Mouse (Mus musculus): ENCODE measurements around the gene Wap. TPM values are rescaled to one million over a fixed set of nuclear protein-coding genes. Genes with fewer than 3 reads are reported as not detected.
A peak's percentile ranks its signal among the peaks of the same experiment; 100 is the strongest.
"Not testable (repeated sequence)": the region's sequence is repeated elsewhere in the genome, so short reads cannot be mapped to it uniquely, and the experiment has no call there.

Wap gene
- polyA plus RNA-seq, 1 experiment from 2014 or later, result 2.6 TPM

DNA sequence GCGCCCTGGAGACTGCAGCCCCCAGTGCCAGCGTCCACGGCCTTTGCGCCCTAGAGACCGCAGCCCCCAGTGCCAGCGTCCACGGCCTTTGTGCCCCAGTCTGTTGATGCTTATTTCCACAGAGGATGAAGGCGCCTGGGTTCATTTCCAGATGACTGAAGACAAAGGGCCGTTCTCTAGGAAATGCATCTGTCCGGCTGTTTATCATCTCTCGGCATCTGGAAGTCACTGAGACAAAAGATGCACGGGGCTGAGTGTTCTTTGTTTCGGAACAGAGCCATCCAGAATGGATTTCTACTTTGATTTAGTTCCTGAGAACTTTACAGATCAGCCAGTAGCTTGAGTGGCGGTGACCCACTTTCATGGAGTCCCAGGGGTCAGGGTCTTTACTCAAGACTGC lies 22.8 kb upstream of the Wap start:
- Histone ChIP-seq H3K4me1 (replicated peaks; ENCODE audit: control insufficient read depth, insufficient read depth) (no peaks in the 10 kb centered on the region), H3K36me3 (ENCODE audit: control insufficient read depth, insufficient read depth, low read length) (no peaks in the 10 kb centered on the region), H3K9ac (ENCODE audit: low read length) (no peak overlapping the region), H3K4me2 (replicated peaks; ENCODE audit: low read depth) (no peak overlapping the region), H3K9me3 (ENCODE audit: control insufficient read depth, low read length) (no peaks in the 10 kb centered on the region), H3K4me3 (ENCODE audit: low read depth, low read length) (no peak overlapping the region), H3K27ac (replicated peaks) (no peak overlapping the region), H3K27me3 (ENCODE audit: control insufficient read depth, insufficient read depth, low read length) (no peaks in the 10 kb centered on the region)
- DNase-seq (ENCODE audit: low spot score) (no peak), ATAC-seq (ENCODE audit: low FRiP score, low TSS enrichment) (no peak)
- 72% methylated on average over 14 of the region's 14 CpGs for WGBS
- TF ChIP-seq EP300 (optimal IDR thresholded peaks at IDR 0.05) (no peak), CTCF (IDR thresholded peaks at IDR 0.05; ENCODE audit: low read depth) (no peak)

DNA sequence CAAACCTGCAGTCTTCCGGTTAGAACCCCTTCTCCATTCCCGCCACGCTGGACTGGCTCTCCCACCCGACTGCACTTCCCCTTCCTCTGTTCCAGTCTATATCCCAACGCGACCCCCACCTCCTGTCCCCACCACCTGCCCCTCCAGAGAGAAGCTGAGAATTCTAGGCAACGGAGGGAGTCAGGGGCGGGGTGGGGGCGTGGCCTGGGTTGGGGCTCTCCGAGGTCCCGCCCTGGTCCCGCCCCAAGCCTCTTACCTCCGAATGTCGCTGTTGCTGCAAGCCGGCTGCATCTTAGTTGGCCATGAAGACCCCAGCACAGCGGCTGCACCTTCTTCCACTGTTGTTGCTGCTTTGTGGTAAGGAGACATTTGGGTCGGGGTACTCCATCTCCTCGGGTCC lies 19.8 kb upstream of the Wap start, which contains the start of gene Ramp3:
Gene Ramp3, plus strand, starts transcription at position 251 of the 400 bp plus-strand sequence.
- Histone ChIP-seq H3K9me3 (ENCODE audit: control insufficient read depth, low read length) (no peaks in the 10 kb centered on the region), H3K27ac (replicated peaks) (no peak within 1 kb of the TSS), H3K4me1 (replicated peaks; ENCODE audit: control insufficient read depth, insufficient read depth) (no peaks in the 10 kb centered on the region), H3K27me3 (ENCODE audit: control insufficient read depth, insufficient read depth, low read length) (no peaks in the 10 kb centered on the region), H3K4me3 (ENCODE audit: low read depth, low read length) (peak within 1 kb of the TSS; percentile 45), H3K4me2 (replicated peaks; ENCODE audit: low read depth) (peak within 1 kb of the TSS; percentile 67), H3K36me3 (ENCODE audit: control insufficient read depth, insufficient read depth, low read length) (no peaks in the 10 kb centered on the region), H3K9ac (ENCODE audit: low read length) (peak within 1 kb of the TSS; percentile 45)
- WGBS, result under 1% methylated on average over 18 of the region's 18 CpGs
- peak; percentile 75 for DNase-seq (ENCODE audit: low spot score)
- ATAC-seq (ENCODE audit: low FRiP score, low TSS enrichment), result peak; percentile 51
- no peak for TF ChIP-seq EP300 (optimal IDR thresholded peaks at IDR 0.05)
- TF ChIP-seq CTCF (IDR thresholded peaks at IDR 0.05; ENCODE audit: low read depth), result peak; percentile 30; the same call in 1 of the 2 replicates

DNA sequence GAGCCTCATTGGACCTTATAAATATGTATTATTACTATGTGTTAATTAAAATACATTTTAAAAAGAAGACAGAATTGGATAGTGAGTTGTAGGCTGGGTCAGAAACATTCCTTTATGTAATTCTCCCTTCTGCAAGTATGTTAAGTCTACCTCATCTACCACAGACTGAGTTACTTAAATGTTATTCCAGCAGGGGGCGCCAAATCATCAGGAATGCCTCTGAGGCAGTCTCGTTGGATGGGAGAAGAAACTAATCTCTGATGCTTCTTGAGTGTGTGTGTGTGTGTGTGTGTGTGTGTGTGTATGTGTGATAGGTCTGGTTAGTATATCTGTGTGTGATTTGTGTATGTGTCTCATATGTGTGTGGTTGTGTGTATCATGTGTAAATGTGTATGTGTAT lies 16.5 kb upstream of the Wap start:
- Histone ChIP-seq H3K4me3 (ENCODE audit: low read depth, low read length) (no peak overlapping the region), H3K4me1 (replicated peaks; ENCODE audit: control insufficient read depth, insufficient read depth) (no peaks in the 10 kb centered on the region), H3K9ac (ENCODE audit: low read length) (no peak overlapping the region), H3K4me2 (replicated peaks; ENCODE audit: low read depth) (no peak overlapping the region), H3K36me3 (ENCODE audit: control insufficient read depth, insufficient read depth, low read length) (no peaks in the 10 kb centered on the region), H3K27me3 (ENCODE audit: control insufficient read depth, insufficient read depth, low read length) (no peaks in the 10 kb centered on the region), H3K27ac (replicated peaks) (no peak overlapping the region), H3K9me3 (ENCODE audit: control insufficient read depth, low read length) (no peaks in the 10 kb centered on the region)
- TF ChIP-seq EP300 (optimal IDR thresholded peaks at IDR 0.05), result no peak
- TF ChIP-seq CTCF (IDR thresholded peaks at IDR 0.05; ENCODE audit: low read depth), result peak; percentile 95
- peak; percentile 49 for ATAC-seq (ENCODE audit: low FRiP score, low TSS enrichment)
- 1% methylated on average over 2 of the region's 2 CpGs for WGBS
- DNase-seq (ENCODE audit: low spot score), result peak; percentile 78

DNA sequence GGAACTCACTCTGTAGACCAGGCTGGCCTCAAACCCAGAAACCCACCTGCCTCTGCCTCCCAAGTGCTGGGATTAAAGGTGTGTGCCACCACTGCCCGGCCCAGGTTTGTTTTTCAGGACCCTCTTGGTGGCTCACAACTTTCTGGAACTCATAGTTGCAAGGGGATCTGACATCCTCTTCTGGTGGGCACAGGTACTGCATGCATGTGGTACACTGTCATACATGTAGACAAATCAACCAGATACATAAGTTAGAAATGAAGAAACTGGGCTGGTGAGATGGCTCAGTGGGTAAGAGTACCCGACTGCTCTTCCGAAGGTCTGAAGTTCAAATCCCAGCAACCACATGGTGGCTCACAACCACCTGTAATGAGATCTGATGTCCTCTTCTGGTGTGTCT lies 14.5 kb upstream of the Wap start:
- not testable (repeated sequence) for H3K9ac ChIP-seq (ENCODE audit: low read length); H3K4me1 ChIP-seq (replicated peaks; ENCODE audit: control insufficient read depth, insufficient read depth); H3K27me3 ChIP-seq (ENCODE audit: control insufficient read depth, insufficient read depth, low read length); H3K4me2 ChIP-seq (replicated peaks; ENCODE audit: low read depth); H3K4me3 ChIP-seq (ENCODE audit: low read depth, low read length); ATAC-seq (ENCODE audit: low FRiP score, low TSS enrichment); H3K27ac ChIP-seq (replicated peaks); DNase-seq (ENCODE audit: low spot score); H3K9me3 ChIP-seq (ENCODE audit: control insufficient read depth, low read length); H3K36me3 ChIP-seq (ENCODE audit: control insufficient read depth, insufficient read depth, low read length)
- 81% methylated on average over 3 of the region's 3 CpGs for WGBS
- TF ChIP-seq CTCF (IDR thresholded peaks at IDR 0.05; ENCODE audit: low read depth), result peak; percentile 61

DNA sequence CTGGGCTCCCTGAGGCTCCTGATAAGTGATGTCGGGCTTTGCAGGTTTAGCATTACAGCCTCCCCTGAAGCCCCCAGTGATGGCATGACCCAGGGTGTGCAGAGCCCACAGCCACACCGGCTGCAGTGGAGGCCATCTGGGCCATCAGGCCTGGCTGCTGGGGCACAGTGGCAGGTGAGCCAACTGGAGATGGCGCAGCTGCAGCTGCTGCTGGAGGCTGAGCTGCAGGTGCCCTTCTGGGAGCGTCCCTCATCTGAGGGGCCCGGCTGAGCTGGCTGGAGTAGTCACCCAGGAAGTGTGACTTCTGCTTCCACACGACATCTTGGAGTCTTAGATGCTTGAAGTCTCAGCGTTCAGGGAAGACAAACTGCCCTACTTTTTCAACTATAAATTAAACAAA lies 12.1 kb upstream of the Wap start:
- no peaks in the 10 kb centered on the region for H3K27me3 ChIP-seq (ENCODE audit: control insufficient read depth, insufficient read depth, low read length)
- H3K4me3 ChIP-seq (ENCODE audit: low read depth, low read length), result no peak overlapping the region
- H3K4me1 ChIP-seq (replicated peaks; ENCODE audit: control insufficient read depth, insufficient read depth), result no peaks in the 10 kb centered on the region
- no peaks in the 10 kb centered on the region for H3K36me3 ChIP-seq (ENCODE audit: control insufficient read depth, insufficient read depth, low read length)
- no peaks in the 10 kb centered on the region for H3K9me3 ChIP-seq (ENCODE audit: control insufficient read depth, low read length)
- no peak for TF ChIP-seq EP300 (optimal IDR thresholded peaks at IDR 0.05)
- TF ChIP-seq CTCF (IDR thresholded peaks at IDR 0.05; ENCODE audit: low read depth), result no peak
- no peak overlapping the region for H3K4me2 ChIP-seq (replicated peaks; ENCODE audit: low read depth)
- H3K9ac ChIP-seq (ENCODE audit: low read length), result no peak overlapping the region
- H3K27ac ChIP-seq (replicated peaks), result no peak overlapping the region
- ATAC-seq (ENCODE audit: low FRiP score, low TSS enrichment) (no peak), DNase-seq (ENCODE audit: low spot score) (no peak)
- 59% methylated on average over 7 of the region's 7 CpGs for WGBS

DNA sequence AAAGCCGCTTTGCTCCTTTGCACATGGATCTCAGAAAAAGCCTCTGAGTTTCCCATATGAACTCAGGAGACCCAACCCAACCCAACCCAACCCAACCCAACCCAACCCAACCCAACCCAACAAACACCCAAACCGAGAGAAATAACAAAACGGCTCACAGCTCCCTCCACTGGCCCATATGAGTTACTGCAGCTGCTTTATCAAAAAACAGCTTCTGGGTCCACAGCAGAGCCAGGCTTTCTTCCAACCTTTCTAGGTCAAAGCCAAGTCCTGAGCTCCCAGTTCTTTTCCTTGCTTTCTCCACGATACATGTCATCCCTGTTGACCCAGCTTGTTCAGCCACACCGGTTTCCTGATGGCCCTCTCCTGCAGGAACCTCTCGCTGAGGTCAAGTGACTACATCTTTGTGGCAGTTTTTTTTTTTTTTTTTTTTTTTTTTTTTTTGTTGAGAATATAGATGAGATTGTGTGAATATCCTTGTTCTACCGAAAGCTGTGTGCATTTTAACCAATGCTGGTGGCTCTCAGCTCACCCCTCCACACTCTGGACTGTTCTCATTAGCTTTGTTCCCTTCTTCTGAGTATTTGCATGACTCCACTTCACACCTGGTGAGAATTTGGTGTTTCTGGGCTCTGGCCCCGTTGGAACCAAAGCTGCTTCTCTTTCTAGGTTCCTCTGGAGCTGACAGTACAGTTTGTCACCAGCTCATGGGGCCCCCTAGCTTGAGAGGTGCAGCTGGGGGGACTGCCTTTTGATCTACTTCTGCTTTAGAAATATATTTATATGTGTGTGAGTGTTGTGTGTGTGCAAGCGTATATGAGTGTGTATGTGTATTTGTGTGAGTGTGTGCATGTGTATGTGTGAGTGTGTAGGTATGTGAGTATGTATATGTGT lies 9.6 kb upstream of the Wap start:
- peak; percentile 51 for TF ChIP-seq CTCF (IDR thresholded peaks at IDR 0.05; ENCODE audit: low read depth)
- TF ChIP-seq EP300 (optimal IDR thresholded peaks at IDR 0.05), result no peak
- no peaks in the 10 kb centered on the region for H3K36me3 ChIP-seq (ENCODE audit: control insufficient read depth, insufficient read depth, low read length)
- H3K27ac ChIP-seq (replicated peaks), result no peak overlapping the region
- no peaks in the 10 kb centered on the region for H3K9me3 ChIP-seq (ENCODE audit: control insufficient read depth, low read length)
- DNase-seq (ENCODE audit: low spot score) (no peak), ATAC-seq (ENCODE audit: low FRiP score, low TSS enrichment) (no peak)
- WGBS, result 59% methylated on average over 9 of the region's 9 CpGs
- no peak overlapping the region for H3K4me3 ChIP-seq (ENCODE audit: low read depth, low read length)
- H3K9ac ChIP-seq (ENCODE audit: low read length), result no peak overlapping the region
- no peak overlapping the region for H3K4me2 ChIP-seq (replicated peaks; ENCODE audit: low read depth)
- H3K4me1 ChIP-seq (replicated peaks; ENCODE audit: control insufficient read depth, insufficient read depth), result no peaks in the 10 kb centered on the region
- H3K27me3 ChIP-seq (ENCODE audit: control insufficient read depth, insufficient read depth, low read length), result no peaks in the 10 kb centered on the region

Data from stomach, postnatal 0 days (tissue).